Mouse (Mus musculus): ENCODE measurements around the gene Arap1. TPM values are rescaled to one million over a fixed set of nuclear protein-coding genes. Genes with fewer than 3 reads are reported as not detected.

Gene Arap1
- polyA plus RNA-seq, 1 experiment from 2014 or later = 92.5 TPM

DNA sequence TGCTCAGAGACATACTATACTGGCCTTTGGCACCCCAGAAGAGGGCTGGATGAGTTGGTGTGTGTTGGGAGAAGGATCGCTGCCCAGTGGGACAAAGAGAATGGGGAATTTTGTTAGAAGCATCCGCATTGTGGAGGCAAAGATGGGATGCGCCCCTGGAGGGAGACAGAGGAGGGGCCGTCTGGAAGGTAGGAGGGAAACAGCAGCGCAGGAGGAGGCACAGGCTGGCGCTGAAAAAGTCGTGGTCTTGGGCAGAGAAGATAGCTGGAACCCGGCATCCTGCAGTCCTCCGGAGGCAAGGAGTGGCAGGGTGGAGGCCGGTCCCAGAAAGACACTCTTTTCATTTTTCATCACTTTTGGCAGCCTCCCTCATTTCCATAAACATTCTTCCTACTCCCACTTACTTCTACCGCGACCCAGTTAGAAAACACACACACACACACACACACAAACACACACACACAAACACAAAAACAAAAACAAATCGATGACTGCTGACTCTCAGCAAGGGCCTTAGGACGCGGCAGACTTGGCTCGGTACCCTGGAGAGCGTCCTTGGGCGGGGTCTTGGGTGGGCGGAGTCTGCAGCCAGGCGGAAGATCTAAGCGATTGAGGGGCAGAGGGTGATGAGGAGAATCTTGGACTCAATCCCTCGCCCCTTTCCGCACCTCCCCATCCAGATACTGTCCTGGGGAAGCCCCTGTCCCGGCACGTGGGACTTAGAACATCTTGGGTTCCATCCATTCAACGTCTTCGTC is 71.3 kb downstream of the Arap1 start:
- 5% methylated on average over 27 of the region's 27 CpGs for WGBS
- peaks cover 16% of the 10 kb centered on the region for H3K4me1 ChIP-seq (ENCODE audit: control insufficient read depth, insufficient read depth, low read length)
- H3K36me3 ChIP-seq (ENCODE audit: control insufficient read depth, insufficient read depth, low read length) = no peaks in the 10 kb centered on the region
- no peak overlapping the region for H3K9ac ChIP-seq (ENCODE audit: low read depth, low read length)
- no peak overlapping the region for H3K27ac ChIP-seq (ENCODE audit: low read depth, low read length)
- 0 out of 2 replicates have a peak overlapping the region, but pooled peaks have one; percentile 8 for H3K4me2 ChIP-seq (replicated peaks; ENCODE audit: low read depth, low read length)
- no peaks in the 10 kb centered on the region for H3K9me3 ChIP-seq (ENCODE audit: control insufficient read depth, low read length)
- H3K4me3 ChIP-seq (ENCODE audit: low read length) = no peak overlapping the region
- H3K27me3 ChIP-seq (ENCODE audit: control insufficient read depth, insufficient read depth, low read length) = no peaks in the 10 kb centered on the region
- no peak for ATAC-seq (ENCODE audit: low FRiP score, low TSS enrichment)

DNA sequence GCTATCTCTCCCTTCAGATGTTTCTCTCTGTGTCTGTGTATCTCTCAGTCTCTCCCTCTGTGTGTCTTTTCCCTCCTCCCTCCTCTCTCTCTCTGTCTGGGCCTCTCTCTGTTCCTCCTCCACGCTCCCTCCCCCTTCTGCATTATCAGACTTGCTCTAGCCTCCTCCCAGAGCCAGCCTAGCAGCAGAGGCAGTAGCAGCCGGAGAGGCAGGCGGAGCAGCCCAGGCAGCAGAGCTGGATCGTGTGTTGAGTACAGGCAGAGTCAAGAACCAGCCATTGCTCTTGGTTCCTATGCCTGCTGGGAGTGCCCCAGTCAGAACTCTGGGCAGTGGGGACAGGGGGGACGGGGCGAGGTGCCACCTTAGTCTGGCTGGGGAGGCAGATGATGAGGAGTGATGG is 73.7 kb downstream of the Arap1 start, which contains the start of gene Pde2a:
Pde2a (plus strand) TSS at position 163 of the 400 bp plus-strand sequence.
- ATAC-seq (ENCODE audit: low FRiP score, low TSS enrichment) = no peak
- Histone ChIP-seq H3K9ac (ENCODE audit: low read depth, low read length) (no peak within 1 kb of the TSS), H3K4me1 (ENCODE audit: control insufficient read depth, insufficient read depth, low read length) (no peaks in the 10 kb centered on the region), H3K27me3 (ENCODE audit: control insufficient read depth, insufficient read depth, low read length) (no peaks in the 10 kb centered on the region), H3K4me3 (ENCODE audit: low read length) (no peak within 1 kb of the TSS), H3K27ac (ENCODE audit: low read depth, low read length) (no peak within 1 kb of the TSS), H3K9me3 (ENCODE audit: control insufficient read depth, low read length) (no peaks in the 10 kb centered on the region), H3K4me2 (replicated peaks; ENCODE audit: low read depth, low read length) (no peak within 1 kb of the TSS), H3K36me3 (ENCODE audit: control insufficient read depth, insufficient read depth, low read length) (no peaks in the 10 kb centered on the region)
- WGBS = 13% methylated on average over 6 of the region's 6 CpGs

DNA sequence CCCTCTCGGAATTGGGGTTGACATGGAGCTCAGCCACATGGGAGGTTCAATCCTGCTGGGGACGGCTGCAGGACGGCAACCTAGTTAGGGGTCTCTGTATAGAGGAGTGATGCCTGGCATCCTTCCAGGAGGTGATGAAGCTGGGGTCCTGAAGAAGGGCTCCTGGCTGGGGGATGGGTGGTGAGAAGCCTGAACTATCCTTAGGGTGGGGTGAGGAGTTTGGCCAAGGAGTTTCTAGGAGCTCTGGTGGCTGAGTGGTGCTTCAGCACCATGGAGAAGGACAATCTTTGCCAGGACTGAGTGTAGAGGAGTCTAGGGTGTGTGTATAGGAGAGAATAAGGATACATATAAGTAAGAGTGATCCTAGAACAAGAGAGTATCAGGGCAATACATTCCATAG is 74.2 kb downstream of the Arap1 start:
- ATAC-seq (ENCODE audit: low FRiP score, low TSS enrichment) = peak; percentile 38; the same call in 1 of the 2 replicates
- H3K27me3 ChIP-seq (ENCODE audit: control insufficient read depth, insufficient read depth, low read length) = no peaks in the 10 kb centered on the region
- no peaks in the 10 kb centered on the region for H3K9me3 ChIP-seq (ENCODE audit: control insufficient read depth, low read length)
- H3K4me1 ChIP-seq (ENCODE audit: control insufficient read depth, insufficient read depth, low read length) = no peaks in the 10 kb centered on the region
- no peak overlapping the region for H3K4me2 ChIP-seq (replicated peaks; ENCODE audit: low read depth, low read length)
- no peak overlapping the region for H3K9ac ChIP-seq (ENCODE audit: low read depth, low read length)
- WGBS = 29% methylated on average over 3 of the region's 3 CpGs
- H3K36me3 ChIP-seq (ENCODE audit: control insufficient read depth, insufficient read depth, low read length) = no peaks in the 10 kb centered on the region
- H3K27ac ChIP-seq (ENCODE audit: low read depth, low read length) = no peak overlapping the region
- no peak overlapping the region for H3K4me3 ChIP-seq (ENCODE audit: low read length)

DNA sequence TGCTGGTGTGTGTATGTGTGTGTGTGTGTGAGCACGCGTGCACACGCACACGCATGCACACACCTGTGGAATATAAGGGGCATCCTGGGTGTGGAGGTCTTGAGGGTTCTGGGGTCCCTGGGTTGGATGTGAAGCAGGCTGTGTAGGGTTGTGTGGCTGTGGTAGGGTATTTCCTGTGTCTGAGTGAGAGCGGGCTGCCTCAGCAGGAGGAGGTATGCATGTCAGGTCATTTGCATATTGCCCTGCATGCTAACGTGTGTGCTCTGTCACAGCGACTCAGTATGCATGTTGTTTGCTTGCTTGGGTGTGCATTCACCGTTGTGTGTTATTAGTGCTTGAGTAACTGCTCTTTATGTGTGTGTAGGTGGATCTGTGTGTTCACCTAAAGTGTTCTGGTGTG is 74.8 kb downstream of the Arap1 start:
- Histone ChIP-seq H3K4me3 (ENCODE audit: low read length) (no peak overlapping the region), H3K27me3 (ENCODE audit: control insufficient read depth, insufficient read depth, low read length) (no peaks in the 10 kb centered on the region), H3K4me2 (replicated peaks; ENCODE audit: low read depth, low read length) (no peak overlapping the region), H3K4me1 (ENCODE audit: control insufficient read depth, insufficient read depth, low read length) (no peaks in the 10 kb centered on the region), H3K9ac (ENCODE audit: low read depth, low read length) (no peak overlapping the region), H3K9me3 (ENCODE audit: control insufficient read depth, low read length) (no peaks in the 10 kb centered on the region), H3K27ac (ENCODE audit: low read depth, low read length) (no peak overlapping the region), H3K36me3 (ENCODE audit: control insufficient read depth, insufficient read depth, low read length) (no peaks in the 10 kb centered on the region)
- no peak for ATAC-seq (ENCODE audit: low FRiP score, low TSS enrichment)
- 84% methylated on average over 8 of the region's 8 CpGs for WGBS

DNA sequence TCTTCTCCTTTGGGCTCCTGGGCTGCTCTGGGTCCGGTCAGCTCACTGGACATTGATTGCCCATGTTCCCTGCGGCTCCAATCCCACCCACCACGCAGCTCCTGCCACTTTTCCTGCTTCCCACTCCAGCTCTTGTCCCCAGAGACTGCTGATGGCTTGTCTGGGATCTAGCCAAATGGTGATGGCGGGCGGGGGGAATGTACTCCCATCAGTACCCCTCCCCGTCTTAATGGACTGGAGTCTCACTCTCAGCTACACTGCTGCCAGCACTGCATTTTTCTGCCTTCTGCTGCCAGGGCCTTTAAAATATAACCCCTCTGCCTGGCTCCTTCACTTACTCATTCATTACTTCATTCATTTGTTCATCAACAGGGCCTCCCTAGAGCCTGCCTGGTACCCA is 76.1 kb downstream of the Arap1 start:
- H3K36me3 ChIP-seq (ENCODE audit: control insufficient read depth, insufficient read depth, low read length) = no peaks in the 10 kb centered on the region
- H3K4me2 ChIP-seq (replicated peaks; ENCODE audit: low read depth, low read length) = no peak overlapping the region
- H3K27me3 ChIP-seq (ENCODE audit: control insufficient read depth, insufficient read depth, low read length) = no peaks in the 10 kb centered on the region
- H3K9ac ChIP-seq (ENCODE audit: low read depth, low read length) = no peak overlapping the region
- H3K9me3 ChIP-seq (ENCODE audit: control insufficient read depth, low read length) = no peaks in the 10 kb centered on the region
- no peak for ATAC-seq (ENCODE audit: low FRiP score, low TSS enrichment)
- H3K4me3 ChIP-seq (ENCODE audit: low read length) = no peak overlapping the region
- no peak overlapping the region for H3K27ac ChIP-seq (ENCODE audit: low read depth, low read length)
- 51% methylated on average over 6 of the region's 6 CpGs for WGBS
- no peaks in the 10 kb centered on the region for H3K4me1 ChIP-seq (ENCODE audit: control insufficient read depth, insufficient read depth, low read length)

DNA sequence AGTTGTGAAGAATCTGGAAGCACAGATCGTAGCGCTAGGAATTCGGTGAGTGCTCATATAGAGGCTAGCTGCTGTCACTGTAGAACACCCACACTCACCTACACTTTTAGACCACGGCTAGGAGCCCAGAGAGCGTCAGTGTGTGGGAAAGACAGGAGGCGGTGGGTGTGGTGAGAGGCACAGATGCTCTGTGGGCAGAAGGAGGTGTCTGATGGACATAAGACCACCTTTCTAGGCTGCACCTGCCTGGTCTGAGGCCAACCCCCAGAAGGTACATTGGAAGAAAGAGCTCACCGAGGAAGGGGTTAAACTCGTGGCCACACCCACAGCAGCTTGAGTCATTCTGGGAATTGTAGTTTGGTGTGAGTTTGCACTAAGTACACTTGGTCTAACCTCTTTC is 78.8 kb downstream of the Arap1 start:
- H3K27ac ChIP-seq (ENCODE audit: low read depth, low read length) = no peak overlapping the region
- no peaks in the 10 kb centered on the region for H3K4me1 ChIP-seq (ENCODE audit: control insufficient read depth, insufficient read depth, low read length)
- no peak overlapping the region for H3K4me2 ChIP-seq (replicated peaks; ENCODE audit: low read depth, low read length)
- ATAC-seq (ENCODE audit: low FRiP score, low TSS enrichment) = no peak
- no peak overlapping the region for H3K4me3 ChIP-seq (ENCODE audit: low read length)
- no peaks in the 10 kb centered on the region for H3K9me3 ChIP-seq (ENCODE audit: control insufficient read depth, low read length)
- H3K27me3 ChIP-seq (ENCODE audit: control insufficient read depth, insufficient read depth, low read length) = no peaks in the 10 kb centered on the region
- H3K9ac ChIP-seq (ENCODE audit: low read depth, low read length) = no peak overlapping the region
- WGBS = 74% methylated on average over 8 of the region's 8 CpGs
- H3K36me3 ChIP-seq (ENCODE audit: control insufficient read depth, insufficient read depth, low read length) = no peaks in the 10 kb centered on the region

DNA sequence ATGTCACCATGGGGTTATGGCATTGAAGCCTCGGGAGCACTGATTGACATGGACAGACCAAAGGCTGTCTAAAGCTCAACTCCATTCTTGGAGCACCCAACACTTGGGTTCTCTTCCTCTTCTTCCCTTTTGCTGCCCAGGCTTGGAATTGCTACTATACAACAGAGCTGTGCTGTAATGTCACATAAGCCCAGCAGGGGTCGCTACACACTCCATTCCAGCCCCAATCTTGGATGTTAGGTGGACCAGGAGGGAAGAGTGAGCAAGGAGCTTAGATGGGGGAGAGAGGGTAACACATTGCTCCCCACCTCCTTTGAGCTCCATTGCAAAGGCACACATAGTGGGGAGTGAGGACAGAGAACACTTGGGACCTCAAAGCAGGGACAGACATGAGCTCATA is 79.9 kb downstream of the Arap1 start:
- 29% methylated on average over 2 of the region's 2 CpGs for WGBS
- H3K4me2 ChIP-seq (replicated peaks; ENCODE audit: low read depth, low read length) = no peak overlapping the region
- no peaks in the 10 kb centered on the region for H3K36me3 ChIP-seq (ENCODE audit: control insufficient read depth, insufficient read depth, low read length)
- no peaks in the 10 kb centered on the region for H3K9me3 ChIP-seq (ENCODE audit: control insufficient read depth, low read length)
- no peaks in the 10 kb centered on the region for H3K4me1 ChIP-seq (ENCODE audit: control insufficient read depth, insufficient read depth, low read length)
- H3K9ac ChIP-seq (ENCODE audit: low read depth, low read length) = no peak overlapping the region
- H3K27me3 ChIP-seq (ENCODE audit: control insufficient read depth, insufficient read depth, low read length) = no peaks in the 10 kb centered on the region
- H3K4me3 ChIP-seq (ENCODE audit: low read length) = no peak overlapping the region
- H3K27ac ChIP-seq (ENCODE audit: low read depth, low read length) = no peak overlapping the region
- no peak for ATAC-seq (ENCODE audit: low FRiP score, low TSS enrichment)

DNA sequence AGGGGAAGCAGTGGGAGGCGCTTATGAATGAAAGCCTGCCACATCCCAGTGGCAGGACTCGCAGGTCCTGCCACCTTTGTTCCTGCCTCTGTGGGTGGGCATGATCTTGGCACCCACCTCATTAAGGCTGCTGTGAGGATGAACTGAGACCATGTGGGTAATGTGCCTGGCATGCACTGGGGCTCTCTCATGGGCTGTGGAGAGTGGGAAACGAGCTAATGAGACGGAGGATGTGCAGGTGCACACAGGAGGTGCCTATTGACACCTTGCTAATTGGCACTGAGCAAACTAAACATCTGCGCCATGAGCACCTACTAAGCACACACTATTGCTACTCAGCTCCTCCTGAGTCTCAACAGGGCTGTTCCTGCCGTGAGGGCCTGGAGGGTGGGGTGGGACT is 87.2 kb downstream of the Arap1 start:
- Histone ChIP-seq H3K27ac (ENCODE audit: low read depth, low read length) (no peak overlapping the region), H3K36me3 (ENCODE audit: control insufficient read depth, insufficient read depth, low read length) (no peaks in the 10 kb centered on the region), H3K9me3 (ENCODE audit: control insufficient read depth, low read length) (no peaks in the 10 kb centered on the region), H3K4me1 (ENCODE audit: control insufficient read depth, insufficient read depth, low read length) (no peaks in the 10 kb centered on the region), H3K4me3 (ENCODE audit: low read length) (no peak overlapping the region), H3K4me2 (replicated peaks; ENCODE audit: low read depth, low read length) (no peak overlapping the region), H3K9ac (ENCODE audit: low read depth, low read length) (no peak overlapping the region), H3K27me3 (ENCODE audit: control insufficient read depth, insufficient read depth, low read length) (no peaks in the 10 kb centered on the region)
- WGBS = 67% methylated on average over 6 of the region's 6 CpGs
- ATAC-seq (ENCODE audit: low FRiP score, low TSS enrichment) = no peak

DNA sequence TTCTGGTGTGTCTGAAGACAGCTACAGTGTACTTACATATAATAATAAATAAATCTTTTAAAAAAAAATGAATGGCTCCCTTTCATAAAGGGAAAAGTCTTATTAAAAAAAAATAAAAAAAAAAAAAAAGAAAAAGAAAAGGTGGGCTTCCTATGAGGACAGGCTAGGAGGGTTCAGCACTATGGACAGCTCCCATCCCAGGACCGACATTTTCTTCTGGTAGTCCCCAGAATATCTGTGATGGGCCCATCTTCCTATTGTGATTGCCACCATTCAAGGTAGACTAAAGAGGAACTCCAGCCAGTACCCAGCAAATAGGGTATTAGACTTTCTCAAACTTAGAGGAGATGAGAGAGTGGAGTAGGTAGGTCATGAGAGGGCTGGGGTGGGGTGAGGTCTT is 90.0 kb downstream of the Arap1 start:
- H3K9ac ChIP-seq (ENCODE audit: low read depth, low read length) = no peak overlapping the region
- H3K4me3 ChIP-seq (ENCODE audit: low read length) = no peak overlapping the region
- no peaks in the 10 kb centered on the region for H3K4me1 ChIP-seq (ENCODE audit: control insufficient read depth, insufficient read depth, low read length)
- no peak overlapping the region for H3K27ac ChIP-seq (ENCODE audit: low read depth, low read length)
- no peaks in the 10 kb centered on the region for H3K9me3 ChIP-seq (ENCODE audit: control insufficient read depth, low read length)
- no peaks in the 10 kb centered on the region for H3K27me3 ChIP-seq (ENCODE audit: control insufficient read depth, insufficient read depth, low read length)
- WGBS = 6% methylated on average over 1 of the region's 1 CpGs
- H3K4me2 ChIP-seq (replicated peaks; ENCODE audit: low read depth, low read length) = no peak overlapping the region
- ATAC-seq (ENCODE audit: low FRiP score, low TSS enrichment) = no peak
- H3K36me3 ChIP-seq (ENCODE audit: control insufficient read depth, insufficient read depth, low read length) = no peaks in the 10 kb centered on the region
